Mouse (Mus musculus) adrenal gland (tissue): ENCODE results near the gene Jpt2.

ENCODE experiments used
- intact Hi-C: fragments of 180-260 bp; cut with DNase I; formaldehyde crosslinking; loops from one replicate; pipeline ENCODE4 v1.15.1; 2025

Jpt2 gene

GRCm38 (mm10) chr17:24923246-24923645 is 37.2 kb downstream of the Jpt2 start:
- intact Hi-C loops = no loop called here

GRCm38 (mm10) chr17:24913984-24914383 is 46.5 kb downstream of the Jpt2 start:
- intact Hi-C loops = no loop called here

GRCm38 (mm10) chr17:24907591-24907990 is 52.9 kb downstream of the Jpt2 start:
- intact Hi-C loops = no loop called here

GRCm38 (mm10) chr17:24903767-24904166 is 56.7 kb downstream of the Jpt2 start:
- intact Hi-C loops = no loop called here

- intact Hi-C loops = no loop called here
Measured at GRCm38 (mm10) chr17:24902671-24903474, 57.6 kb downstream of the Jpt2 start.

GRCm38 (mm10) chr17:24902124-24902523 is 58.4 kb downstream of the Jpt2 start:
- intact Hi-C loops = no loop called here

GRCm38 (mm10) chr17:24900014-24900413 is 60.5 kb downstream of the Jpt2 start:
- intact Hi-C loops = no loop called here

- intact Hi-C loops = loop anchor here (5.0 kb wide), 1 partner anchor 33 kb away; no protein-coding TSS in a partner anchor
Measured at GRCm38 (mm10) chr17:24899153-24899552, 61.3 kb downstream of the Jpt2 start.

- intact Hi-C loops = loop anchor here (5.0 kb wide), 1 partner anchor 34 kb away; no protein-coding TSS in a partner anchor
Measured at GRCm38 (mm10) chr17:24898041-24898854, 62.2 kb downstream of the Jpt2 start.

- intact Hi-C loops = loop anchor here (5.0 kb wide), 1 partner anchor 35 kb away; no protein-coding TSS in a partner anchor
Measured at GRCm38 (mm10) chr17:24897600-24897999, 62.9 kb downstream of the Jpt2 start.

- intact Hi-C loops = loop anchor here (5.0 kb wide), 1 partner anchor 35 kb away; no protein-coding TSS in a partner anchor
Measured at GRCm38 (mm10) chr17:24896993-24897269, 63.6 kb downstream of the Jpt2 start.

GRCm38 (mm10) chr17:24896241-24896992 is 64.1 kb downstream of the Jpt2 start, which contains the start of gene Nme3:
Gene Nme3 (plus strand): TSS chr17:24896500.
- intact Hi-C loops = loop anchor here (5.0 kb wide), 1 partner anchor 36 kb away; no protein-coding TSS in a partner anchor

GRCm38 (mm10) chr17:24895571-24896240 is 64.8 kb downstream of the Jpt2 start:
- intact Hi-C loops = loop anchor here (5.0 kb wide), 1 partner anchor 37 kb away; no protein-coding TSS in a partner anchor

- intact Hi-C loops = loop anchor here (5.0 kb wide), 1 partner anchor 37 kb away; no protein-coding TSS in a partner anchor
Measured at GRCm38 (mm10) chr17:24894995-24895547, 65.4 kb downstream of the Jpt2 start, which contains the start of the genes Eme2 and Mrps34. Gene Eme2 (minus strand): TSS chr17:24895087. Gene Mrps34 (plus strand): TSS chr17:24895116.

- intact Hi-C loops = no loop called here
Measured at GRCm38 (mm10) chr17:24894061-24894994, 66.2 kb downstream of the Jpt2 start.

- intact Hi-C loops = no loop called here
Measured at GRCm38 (mm10) chr17:24893276-24893675, 67.2 kb downstream of the Jpt2 start.

- intact Hi-C loops = no loop called here
Measured at GRCm38 (mm10) chr17:24892785-24893184, 67.7 kb downstream of the Jpt2 start.

GRCm38 (mm10) chr17:24891321-24891720 is 69.2 kb downstream of the Jpt2 start:
- intact Hi-C loops = no loop called here
